Mouse (Mus musculus) thymus, postnatal 4 days (tissue): ENCODE results near the gene Lyg1.

Experiments
- DNase-seq: peaks from one replicate; pipeline ENCODE4 v3.0.0; 2021

Lyg1 gene

GRCm38 (mm10) chr1:37931806-37932205 lies 25.8 kb downstream of the Lyg1 start:
- no peak for DNase-seq

DNA sequence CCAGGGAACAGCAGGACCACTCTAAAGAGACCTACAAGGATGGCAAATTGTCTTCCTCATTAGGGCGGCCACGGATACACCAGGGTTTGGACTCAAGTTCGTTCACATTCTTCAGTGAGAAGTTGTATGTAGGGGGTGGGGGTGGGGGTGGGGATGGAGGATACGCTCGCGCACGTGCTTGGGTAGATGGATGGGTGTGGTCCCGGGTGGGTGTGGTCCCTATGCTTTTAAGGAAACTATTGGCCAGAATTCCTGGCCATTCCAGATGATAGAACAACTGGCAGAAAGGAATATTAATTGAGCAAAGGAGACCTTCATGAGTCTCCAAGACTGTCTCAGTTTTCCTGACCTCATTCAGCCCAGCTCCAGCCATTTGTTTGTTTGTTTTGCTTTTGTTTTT lies 31.6 kb downstream of the Lyg1 start:
- no peak for DNase-seq

GRCm38 (mm10) chr1:37922536-37922935 lies 35.0 kb downstream of the Lyg1 start:
- no peak for DNase-seq

DNA sequence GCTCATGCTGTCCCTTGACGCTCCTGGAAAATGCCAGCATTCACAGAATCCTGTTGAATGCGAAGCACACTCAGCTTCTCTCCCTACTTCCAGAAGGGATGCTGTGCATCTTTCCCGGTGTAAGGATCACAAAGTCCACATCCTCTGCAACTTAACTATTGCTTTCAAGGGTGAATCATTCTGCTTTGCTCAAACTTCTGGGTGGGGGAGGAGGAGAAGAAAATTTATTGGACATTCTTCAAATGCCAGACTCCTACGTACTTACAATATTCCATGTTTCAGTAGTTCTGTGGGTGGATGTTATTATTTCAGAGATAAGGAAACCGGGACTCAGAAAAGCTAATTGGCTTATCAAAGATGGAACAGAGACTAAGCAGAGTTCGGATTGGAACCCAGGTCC lies 39.5 kb downstream of the Lyg1 start:
- no peak for DNase-seq

DNA sequence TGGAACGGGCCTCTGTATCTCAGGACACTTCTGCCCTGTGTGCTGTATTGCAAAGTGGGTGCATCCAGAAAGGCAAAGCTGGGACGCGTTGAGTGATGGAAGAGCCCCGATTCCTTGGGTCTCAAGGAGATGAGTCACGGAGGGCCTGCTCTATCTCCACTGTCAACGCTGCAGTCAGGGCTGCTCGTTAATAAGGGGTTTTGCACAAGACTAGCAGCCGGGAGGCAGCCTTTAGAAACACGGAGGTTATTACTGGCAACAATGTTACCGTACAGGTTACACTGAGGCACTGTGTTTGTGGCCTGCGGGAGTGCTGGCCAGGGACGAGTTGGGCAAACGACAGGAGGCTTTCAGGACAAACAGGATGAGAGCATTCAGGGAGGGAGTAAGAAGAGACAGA lies 39.9 kb downstream of the Lyg1 start:
- no peak for DNase-seq

GRCm38 (mm10) chr1:37916393-37916792 lies 41.2 kb downstream of the Lyg1 start, which contains the start of gene Lyg2:
Gene Lyg2 (minus strand): TSS chr1:37916493.
- DNase-seq: no peak

DNA sequence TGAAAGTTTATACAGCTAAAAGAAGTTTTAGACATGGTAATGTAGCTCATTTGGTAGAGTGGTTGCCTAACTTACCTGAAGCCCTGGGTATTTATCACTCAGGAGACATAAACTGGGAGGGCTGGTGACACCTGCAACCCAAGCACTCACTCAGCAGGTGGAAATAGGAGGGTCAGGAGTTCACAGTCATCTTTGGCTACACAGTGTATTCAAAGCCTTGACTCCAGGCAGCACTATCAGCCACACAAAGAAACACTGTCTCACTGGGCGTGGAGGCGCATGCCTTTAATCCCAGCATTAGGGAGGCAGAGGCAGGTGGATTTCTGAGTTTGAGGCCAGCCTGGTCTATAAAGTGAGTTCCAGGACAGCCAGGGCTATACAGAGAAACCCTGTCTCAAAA lies 44.8 kb downstream of the Lyg1 start:
- no peak for DNase-seq

DNA sequence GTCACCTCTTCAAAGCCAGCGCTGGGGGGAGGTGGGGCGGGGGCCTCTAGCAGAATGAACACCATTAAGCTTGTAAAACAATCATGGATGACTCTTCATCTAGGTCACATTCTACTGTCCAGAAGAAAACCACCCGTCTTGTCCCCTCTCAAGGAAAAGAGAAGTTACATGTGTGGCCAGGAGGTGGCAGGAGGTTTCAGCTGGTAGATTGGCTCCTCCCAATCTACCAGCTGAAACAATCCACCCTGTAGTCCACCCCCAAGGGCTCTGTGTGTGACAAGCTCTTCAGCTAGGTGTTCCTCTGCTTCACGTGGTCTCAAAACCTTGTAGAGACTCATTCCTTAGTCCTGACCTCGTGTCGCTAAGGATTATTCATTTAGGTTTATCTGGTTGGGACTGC lies 54.4 kb downstream of the Lyg1 start:
- DNase-seq: peak; percentile 20

- DNase-seq: no peak
These were observed 57.3 kb downstream of the Lyg1 start for GRCm38 (mm10) chr1:37900288-37900687.

DNA sequence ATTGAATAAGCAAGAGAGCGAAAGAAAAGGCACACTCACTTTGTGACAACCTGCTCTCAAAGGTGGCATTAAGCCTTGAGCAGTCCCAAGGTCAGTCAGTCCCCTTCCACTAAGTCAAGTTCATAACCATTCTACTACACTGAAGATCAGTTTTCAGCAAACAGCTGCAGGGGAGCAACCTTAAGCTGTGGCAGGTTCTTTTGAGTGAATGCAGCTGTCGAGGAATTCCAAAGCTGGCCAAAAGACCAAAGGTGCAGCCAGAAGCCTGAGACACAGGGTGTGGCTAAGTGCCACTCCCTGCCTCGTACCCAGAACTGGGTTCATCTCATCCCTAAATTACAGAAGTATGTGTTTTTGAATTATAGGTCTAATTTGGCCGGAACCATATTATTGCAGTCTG lies 57.7 kb downstream of the Lyg1 start:
- DNase-seq: no peak
